9 mouse cellular contexts compared by ENCODE assay signal in genomic region chr7:138906441-138906840, GRCm38 (mm10). TPM values are rescaled to one million over a fixed set of nuclear protein-coding genes. Genes with fewer than 3 reads are reported as not detected.
A peak's percentile ranks its signal among the peaks of the same experiment; 100 is the strongest.
DNase-seq lines count a peak whose midpoint lies in the region; ATAC-seq and TF ChIP-seq lines count a peak whose summit lies in the region.
"Had no signal": no experiment of that assay in that cellular context is flagged by ENCODE, and none has a peak within 500 bp of the region (broad histone marks: within the 10 kb centered on the region; RNA-seq: fewer than 3 reads in every experiment).

No protein-coding gene starts in this region.

- H3K4me2 ChIP-seq in forebrain, embryonic 11.5 days (ENCODE audit: low read depth, low read length, severe bottlenecking) = peak overlapping the region; percentile 28; the same call in 1 of the 2 replicates
- no peak overlapping the region for H3K4me2 ChIP-seq in forebrain, embryonic 16.5 days (ENCODE audit: low read length)
- 0 out of 2 replicates have a peak overlapping the region, but pooled peaks have one; percentile 18 for H3K4me2 ChIP-seq in neural tube, embryonic 11.5 days (ENCODE audit: low read depth)
- H3K4me2 ChIP-seq in lung, postnatal 0 days (replicated peaks; ENCODE audit: low read depth, low read length) = peak overlapping the region; percentile 91

- H3K4me1 ChIP-seq in forebrain, embryonic 11.5 days (replicated peaks; ENCODE audit: control insufficient read depth, insufficient read depth, low read length) = peaks cover 4% of the 10 kb centered on the region; the same call in 1 of the 2 replicates
- peaks cover 23% of the 10 kb centered on the region for H3K4me1 ChIP-seq in forebrain, embryonic 16.5 days (replicated peaks; ENCODE audit: control insufficient read depth, insufficient read depth, low read length)
- H3K4me1 ChIP-seq in neural tube, embryonic 11.5 days (ENCODE audit: control insufficient read depth, insufficient read depth, low read length) = peaks cover 3% of the 10 kb centered on the region; the same call in 1 of the 2 replicates
- H3K4me1 ChIP-seq in lung, postnatal 0 days (ENCODE audit: insufficient read depth, low read depth, low read length) = peaks cover 26% of the 10 kb centered on the region

- no peak overlapping the region for H3K9ac ChIP-seq in forebrain, embryonic 11.5 days (ENCODE audit: low read length)
- no peak overlapping the region for H3K9ac ChIP-seq in forebrain, embryonic 16.5 days (replicated peaks; ENCODE audit: low read depth, low read length)
- H3K9ac ChIP-seq in neural tube, embryonic 11.5 days (ENCODE audit: low read length) = no peak overlapping the region
- H3K9ac ChIP-seq in lung, postnatal 0 days (replicated peaks; ENCODE audit: low read depth) = peak overlapping the region; percentile 4; the same call in 1 of the 2 replicates

- no peaks in the 10 kb centered on the region for H3K36me3 ChIP-seq in forebrain, embryonic 11.5 days (ENCODE audit: control insufficient read depth, insufficient read depth, low read length)
- H3K36me3 ChIP-seq in forebrain, embryonic 16.5 days (ENCODE audit: control insufficient read depth, insufficient read depth) = no peaks in the 10 kb centered on the region
- no peaks in the 10 kb centered on the region for H3K36me3 ChIP-seq in neural tube, embryonic 11.5 days (ENCODE audit: control insufficient read depth, insufficient read depth, low read length)
- no peaks in the 10 kb centered on the region for H3K36me3 ChIP-seq in lung, postnatal 0 days (ENCODE audit: insufficient read depth, low read length)

- no peak overlapping the region for H3K4me3 ChIP-seq in forebrain, embryonic 11.5 days (ENCODE audit: low read depth, low read length)
- no peak overlapping the region for H3K4me3 ChIP-seq in forebrain, embryonic 16.5 days (replicated peaks; ENCODE audit: low read length)
- H3K4me3 ChIP-seq in neural tube, embryonic 11.5 days (ENCODE audit: low read depth, low read length) = no peak overlapping the region
- peak overlapping the region; percentile 86 for H3K4me3 ChIP-seq in lung, postnatal 0 days (ENCODE audit: low read depth, low read length)

- TF ChIP-seq CTCF in lung, postnatal 0 days (IDR thresholded peaks at IDR 0.05) = no peak

- H3K9me3 ChIP-seq in forebrain, embryonic 11.5 days (ENCODE audit: control insufficient read depth, low read length) = no peaks in the 10 kb centered on the region
- no peaks in the 10 kb centered on the region for H3K9me3 ChIP-seq in forebrain, embryonic 16.5 days (ENCODE audit: control insufficient read depth, low read length)
- no peaks in the 10 kb centered on the region for H3K9me3 ChIP-seq in neural tube, embryonic 11.5 days (ENCODE audit: control insufficient read depth, low read length)
- no peaks in the 10 kb centered on the region for H3K9me3 ChIP-seq in lung, postnatal 0 days (ENCODE audit: low read length)

- H3K27me3 ChIP-seq in forebrain, embryonic 11.5 days (ENCODE audit: control insufficient read depth, insufficient read depth, low read length) = no peaks in the 10 kb centered on the region
- H3K27me3 ChIP-seq in forebrain, embryonic 16.5 days (replicated peaks; ENCODE audit: control insufficient read depth, insufficient read depth, low read length) = no peaks in the 10 kb centered on the region
- no peaks in the 10 kb centered on the region for H3K27me3 ChIP-seq in neural tube, embryonic 11.5 days (ENCODE audit: control insufficient read depth, insufficient read depth, low read length)
- no peaks in the 10 kb centered on the region for H3K27me3 ChIP-seq in lung, postnatal 0 days (replicated peaks; ENCODE audit: insufficient read depth, low read length)

- no peak for ATAC-seq in forebrain, embryonic 11.5 days (replicated peaks; ENCODE audit: low FRiP score)
- ATAC-seq in forebrain, embryonic 16.5 days = no peak
- no peak for ATAC-seq in neural tube, embryonic 11.5 days (ENCODE audit: insufficient read depth, low FRiP score, low TSS enrichment)
- peak; percentile 8; the same call in 1 of the 2 replicates for ATAC-seq in lung, postnatal 0 days

- WGBS in forebrain, embryonic 11.5 days = 84% methylated on average over 1 of the region's 1 CpGs
- WGBS in forebrain, embryonic 16.5 days = 89% methylated on average over 1 of the region's 1 CpGs
- 77% methylated on average over 1 of the region's 1 CpGs for WGBS in neural tube, embryonic 11.5 days
- 29% methylated on average over 1 of the region's 1 CpGs for WGBS in lung, postnatal 0 days

- DNase-seq in forebrain, embryonic 11.5 days (ENCODE audit: low spot score) = no peak
- no peak for DNase-seq in neural tube, embryonic 11.5 days (ENCODE audit: low spot score)
- no peak for DNase-seq in neural tube, embryonic 10.5 days (ENCODE audit: extremely low spot score, low spot score)
- DNase-seq in lung, postnatal 0 days (ENCODE audit: low spot score) = peak; percentile 46
- DNase-seq in retina, embryonic 14.5 days (ENCODE audit: low spot score) = no peak
- no peak for DNase-seq in cerebellum, adult 18-20 months
- no peak for DNase-seq in spleen, postnatal 36 days (ENCODE audit: low spot score in 2 of 2)
- DNase-seq: B cell, adult 2 months had no signal

- H3K27ac ChIP-seq in forebrain, embryonic 11.5 days (ENCODE audit: low read depth, low read length) = no peak overlapping the region
- H3K27ac ChIP-seq in forebrain, embryonic 16.5 days (ENCODE audit: low read length) = no peak overlapping the region
- no peak overlapping the region for H3K27ac ChIP-seq in neural tube, embryonic 11.5 days (ENCODE audit: low read depth, low read length)
- H3K27ac ChIP-seq in lung, postnatal 0 days (ENCODE audit: low read length) = peak overlapping the region; percentile 92

- peak; percentile 49 for TF ChIP-seq EP300 in lung, postnatal 0 days (IDR thresholded peaks at IDR 0.05)

RNA-seq across cellular contexts. Expression of gene Bnip3, which starts 2.9 kb away (rescaled TPM):
- 85.4 and 96.4 TPM in 2 replicates for polyA plus RNA-seq in forebrain, embryonic 11.5 days (2014; fragmentation: Nextera tagmentation; extraction: Ambion mirVana)
- polyA plus RNA-seq in forebrain, embryonic 16.5 days (2015; fragmentation: Nextera tagmentation; extraction: Ambion mirVana) = 88.9 and 97.8 TPM in 2 replicates
- polyA plus RNA-seq in neural tube, embryonic 11.5 days (2014; fragmentation: Nextera tagmentation; extraction: Ambion mirVana) = 87.2 and 89.2 TPM in 2 replicates
- polyA plus RNA-seq in lung, postnatal 0 days (2015; fragmentation: Nextera tagmentation; extraction: Ambion mirVana) = 117 and 141 TPM in 2 replicates

RNA-seq across cellular contexts. Expression of gene Jakmip3, which starts 34.1 kb away (rescaled TPM):
- polyA plus RNA-seq in forebrain, embryonic 11.5 days (2014; fragmentation: Nextera tagmentation; extraction: Ambion mirVana) = 0.55 and 0.83 TPM in 2 replicates
- polyA plus RNA-seq in forebrain, embryonic 16.5 days (2015; fragmentation: Nextera tagmentation; extraction: Ambion mirVana) = 8.4 and 10.6 TPM in 2 replicates
- polyA plus RNA-seq in neural tube, embryonic 11.5 days (2014; fragmentation: Nextera tagmentation; extraction: Ambion mirVana) = 2.7 and 3.5 TPM in 2 replicates
- not detected in 2 replicates for polyA plus RNA-seq in lung, postnatal 0 days (2015; fragmentation: Nextera tagmentation; extraction: Ambion mirVana)
